Mouse (Mus musculus) activated CD4-positive, CD25-positive, alpha-beta regulatory T cell, adult 4 months (primary cell): ENCODE data around the gene Rock2. TPM values are rescaled to one million over a fixed set of nuclear protein-coding genes. Genes with fewer than 3 reads are reported as not detected.

Source experiments
- ATAC-seq: one replicate; pipeline ENCODE4 v1.8.0; 2017
- polyA plus RNA-seq, 2 experiments: library from polyadenylated mRNA; unstranded; fragments of 100-300 nt; shearing (Covaris generic); gene quantifications; one replicate each; pipeline ENCODE4 v1.2.1; 2017

The Rock2 gene
- polyA plus RNA-seq, 2 experiments from 2014 or later = 10.8 to 11.3 TPM

- no peak for ATAC-seq
Measured at GRCm38 (mm10) chr12:16872926-16873464, 21.7 kb upstream of the Rock2 start.

GRCm38 (mm10) chr12:16873549-16873948 is 21.1 kb upstream of the Rock2 start:
- no peak for ATAC-seq

- ATAC-seq = peak; percentile 96
Measured at GRCm38 (mm10) chr12:16874086-16874485, 20.6 kb upstream of the Rock2 start.

GRCm38 (mm10) chr12:16875269-16875668 is 19.4 kb upstream of the Rock2 start:
- ATAC-seq = no peak

GRCm38 (mm10) chr12:16875678-16876077 is 19.0 kb upstream of the Rock2 start:
- no peak for ATAC-seq

- ATAC-seq = no peak
Measured at GRCm38 (mm10) chr12:16876667-16877066, 18.0 kb upstream of the Rock2 start.

GRCm38 (mm10) chr12:16877141-16877540 is 17.6 kb upstream of the Rock2 start:
- no peak for ATAC-seq

GRCm38 (mm10) chr12:16877679-16878078 is 17.0 kb upstream of the Rock2 start:
- ATAC-seq = no peak

- no peak for ATAC-seq
Measured at GRCm38 (mm10) chr12:16879369-16879768, 15.3 kb upstream of the Rock2 start.

GRCm38 (mm10) chr12:16880077-16880476 is 14.6 kb upstream of the Rock2 start:
- ATAC-seq = no peak

- no peak for ATAC-seq
Measured at GRCm38 (mm10) chr12:16882442-16882841, 12.3 kb upstream of the Rock2 start.

GRCm38 (mm10) chr12:16883111-16883510 is 11.6 kb upstream of the Rock2 start:
- no peak for ATAC-seq

GRCm38 (mm10) chr12:16884534-16884933 is 10.2 kb upstream of the Rock2 start:
- ATAC-seq = no peak

GRCm38 (mm10) chr12:16886354-16886753 is 8.3 kb upstream of the Rock2 start:
- ATAC-seq = no peak

- ATAC-seq = no peak
Measured at GRCm38 (mm10) chr12:16893039-16893438, 1.7 kb upstream of the Rock2 start.

- ATAC-seq = no peak
Measured at GRCm38 (mm10) chr12:16893656-16894395, 869 bp upstream of the Rock2 start.

- ATAC-seq = peak; percentile 35
Measured at GRCm38 (mm10) chr12:16895221-16895928, 680 bp downstream of the Rock2 start.

- ATAC-seq = no peak
Measured at GRCm38 (mm10) chr12:16896073-16896789, 1.5 kb downstream of the Rock2 start.

- ATAC-seq = no peak
Measured at GRCm38 (mm10) chr12:16897225-16897624, 2.5 kb downstream of the Rock2 start.

- no peak for ATAC-seq
Measured at GRCm38 (mm10) chr12:16898221-16898620, 3.5 kb downstream of the Rock2 start.

GRCm38 (mm10) chr12:16898790-16899189 is 4.1 kb downstream of the Rock2 start:
- no peak for ATAC-seq

GRCm38 (mm10) chr12:16900625-16901222 is 6.0 kb downstream of the Rock2 start:
- no peak for ATAC-seq
